Mouse (Mus musculus): ENCODE results near the gene Zkscan1. TPM values are rescaled to one million over a fixed set of nuclear protein-coding genes. Genes with fewer than 3 reads are reported as not detected.
"Not testable (repeated sequence)": the region's sequence is repeated elsewhere in the genome, so short reads cannot be mapped to it uniquely, and the experiment has no call there.

Zkscan1 gene
- polyA plus RNA-seq (2015; fragmentation: Nextera tagmentation; extraction: Ambion mirVana) = 13.6 and 14.8 TPM in 2 replicates

- H3K4me1 ChIP-seq = no peaks in the 10 kb centered on the region
- WGBS = under 1% methylated on average over 27 of the region's 27 CpGs
- peak within 1 kb of the TSS; percentile 100 for H3K4me3 ChIP-seq (replicated peaks)
- no peaks in the 10 kb centered on the region for H3K36me3 ChIP-seq
- no peaks in the 10 kb centered on the region for H3K9me3 ChIP-seq
- peak within 1 kb of the TSS; percentile 88 for H3K27ac ChIP-seq
- peak within 1 kb of the TSS; percentile 100 for H3K9ac ChIP-seq
- peak; percentile 89 for ATAC-seq (ENCODE audit: insufficient read depth, low FRiP score, low read depth)
- no peaks in the 10 kb centered on the region for H3K27me3 ChIP-seq (replicated peaks)
- peak within 1 kb of the TSS; percentile 69 for H3K4me2 ChIP-seq
These were observed at the start of gene Zkscan1 for GRCm38 (mm10) chr5:138084996-138085395. Zkscan1 (plus strand) TSS chr5:138085084.

GRCm38 (mm10) chr5:138052894-138053293 is 32.0 kb upstream of the Zkscan1 start, which contains the start of gene Smok3c:
Smok3c (plus strand) TSS chr5:138053194.
- H3K4me3 ChIP-seq (replicated peaks); H3K36me3 ChIP-seq; ATAC-seq (ENCODE audit: insufficient read depth, low FRiP score, low read depth); H3K27ac ChIP-seq; H3K27me3 ChIP-seq (replicated peaks); H3K9ac ChIP-seq; H3K4me1 ChIP-seq; H3K9me3 ChIP-seq; H3K4me2 ChIP-seq: not testable (repeated sequence)
- WGBS = no CpG with 5 or more reads among the region's 5 CpGs

GRCm38 (mm10) chr5:138073803-138074202 is 11.1 kb upstream of the Zkscan1 start:
- Histone ChIP-seq H3K9me3 (no peaks in the 10 kb centered on the region), H3K4me3 (replicated peaks) (no peak overlapping the region), H3K27ac (no peak overlapping the region), H3K27me3 (replicated peaks) (no peaks in the 10 kb centered on the region), H3K9ac (no peak overlapping the region), H3K4me2 (no peak overlapping the region), H3K4me1 (no peaks in the 10 kb centered on the region), H3K36me3 (no peaks in the 10 kb centered on the region)
- 85% methylated on average over 4 of the region's 4 CpGs for WGBS
- no peak for ATAC-seq (ENCODE audit: insufficient read depth, low FRiP score, low read depth)

GRCm38 (mm10) chr5:138075684-138076083 is 9.2 kb upstream of the Zkscan1 start:
- Histone ChIP-seq H3K27me3 (replicated peaks) (no peaks in the 10 kb centered on the region), H3K9me3 (no peaks in the 10 kb centered on the region), H3K27ac (no peak overlapping the region), H3K4me2 (no peak overlapping the region), H3K4me3 (replicated peaks) (no peak overlapping the region), H3K9ac (no peak overlapping the region), H3K4me1 (no peaks in the 10 kb centered on the region), H3K36me3 (no peaks in the 10 kb centered on the region)
- 73% methylated on average over 3 of the region's 3 CpGs for WGBS
- ATAC-seq (ENCODE audit: insufficient read depth, low FRiP score, low read depth) = no peak

DNA sequence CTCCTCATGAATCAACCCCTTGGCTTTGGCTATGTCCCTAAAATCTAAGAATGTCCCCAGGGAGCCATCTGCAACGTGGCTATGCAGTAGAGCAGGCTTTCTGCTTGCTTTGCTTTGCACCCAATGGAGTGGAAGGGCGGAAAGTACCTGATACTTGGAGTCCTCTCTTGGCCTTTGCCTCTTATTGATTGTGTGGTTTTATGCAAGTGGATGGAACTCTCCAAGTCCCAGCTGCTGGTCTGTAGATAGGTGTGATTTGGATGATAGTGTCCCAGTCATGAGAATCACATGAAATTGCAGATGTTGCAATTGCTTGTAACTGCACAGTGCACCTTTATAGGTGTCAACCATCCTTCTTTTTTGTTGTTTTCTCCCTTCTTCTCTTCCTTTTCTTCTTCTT is 8.7 kb upstream of the Zkscan1 start:
- WGBS = 56% methylated on average over 2 of the region's 2 CpGs
- H3K27me3 ChIP-seq (replicated peaks) = no peaks in the 10 kb centered on the region
- no peak for ATAC-seq (ENCODE audit: insufficient read depth, low FRiP score, low read depth)

DNA sequence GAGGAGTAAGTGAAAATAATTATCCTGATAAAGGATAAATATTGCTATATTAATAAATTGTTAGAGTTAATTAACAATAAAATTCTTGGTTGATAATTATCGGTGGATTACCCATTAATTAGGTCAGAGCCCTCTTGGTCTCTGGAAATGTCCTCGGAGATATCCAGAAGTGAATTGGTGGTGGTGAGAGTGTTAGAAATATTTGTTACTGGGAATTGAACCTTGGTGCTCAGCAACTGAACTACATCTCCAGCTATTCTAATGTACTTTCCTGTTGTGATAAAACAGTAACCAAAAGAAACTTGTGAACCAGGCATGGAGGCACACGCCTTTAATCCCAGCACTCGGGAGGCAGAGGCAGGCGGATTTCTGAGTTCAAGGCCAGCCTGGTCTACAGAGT is 4.4 kb upstream of the Zkscan1 start:
- no peaks in the 10 kb centered on the region for H3K4me1 ChIP-seq
- 85% methylated on average over 5 of the region's 5 CpGs for WGBS
- H3K27me3 ChIP-seq (replicated peaks) = no peaks in the 10 kb centered on the region
- ATAC-seq (ENCODE audit: insufficient read depth, low FRiP score, low read depth) = no peak
- no peaks in the 10 kb centered on the region for H3K9me3 ChIP-seq
- no peak overlapping the region for H3K4me2 ChIP-seq
- H3K9ac ChIP-seq = no peak overlapping the region
- H3K4me3 ChIP-seq (replicated peaks) = no peak overlapping the region
- H3K36me3 ChIP-seq = no peaks in the 10 kb centered on the region
- H3K27ac ChIP-seq = no peak overlapping the region

More for the DNA sequence above, 8.7 kb upstream of the Zkscan1 start:
- no peak overlapping the region for H3K9ac ChIP-seq
- H3K4me1 ChIP-seq = no peaks in the 10 kb centered on the region
- H3K36me3 ChIP-seq = no peaks in the 10 kb centered on the region
- H3K27ac ChIP-seq = no peak overlapping the region
- no peaks in the 10 kb centered on the region for H3K9me3 ChIP-seq
- no peak overlapping the region for H3K4me3 ChIP-seq (replicated peaks)
- no peak overlapping the region for H3K4me2 ChIP-seq

- no peak for ATAC-seq (ENCODE audit: insufficient read depth, low FRiP score, low read depth)
- no peak overlapping the region for H3K9ac ChIP-seq
- H3K36me3 ChIP-seq = no peaks in the 10 kb centered on the region
- 86% methylated on average over 9 of the region's 9 CpGs for WGBS
- H3K27ac ChIP-seq = no peak overlapping the region
- no peaks in the 10 kb centered on the region for H3K27me3 ChIP-seq (replicated peaks)
- H3K9me3 ChIP-seq = no peaks in the 10 kb centered on the region
- H3K4me2 ChIP-seq = no peak overlapping the region
- H3K4me1 ChIP-seq = no peaks in the 10 kb centered on the region
- no peak overlapping the region for H3K4me3 ChIP-seq (replicated peaks)
These were observed 3.4 kb upstream of the Zkscan1 start for GRCm38 (mm10) chr5:138081446-138081845.

- no peak for ATAC-seq (ENCODE audit: insufficient read depth, low FRiP score, low read depth)
- no peaks in the 10 kb centered on the region for H3K27me3 ChIP-seq (replicated peaks)
- no peak overlapping the region for H3K4me2 ChIP-seq
- no peak overlapping the region for H3K27ac ChIP-seq
- no peaks in the 10 kb centered on the region for H3K36me3 ChIP-seq
- H3K4me3 ChIP-seq (replicated peaks) = no peak overlapping the region
- H3K4me1 ChIP-seq = no peaks in the 10 kb centered on the region
- 58% methylated on average over 2 of the region's 2 CpGs for WGBS
- H3K9ac ChIP-seq = no peak overlapping the region
- H3K9me3 ChIP-seq = no peaks in the 10 kb centered on the region
These were observed 1.5 kb upstream of the Zkscan1 start for GRCm38 (mm10) chr5:138083318-138083900.

GRCm38 (mm10) chr5:138083936-138084335 is 948 bp upstream of the Zkscan1 start:
- 90% methylated on average over 2 of the region's 2 CpGs for WGBS
- Histone ChIP-seq H3K36me3 (no peaks in the 10 kb centered on the region), H3K4me3 (replicated peaks) (no peak overlapping the region), H3K27ac (no peak overlapping the region), H3K4me2 (no peak overlapping the region), H3K9ac (no peak overlapping the region), H3K27me3 (replicated peaks) (no peaks in the 10 kb centered on the region), H3K9me3 (no peaks in the 10 kb centered on the region), H3K4me1 (no peaks in the 10 kb centered on the region)
- no peak for ATAC-seq (ENCODE audit: insufficient read depth, low FRiP score, low read depth)

- H3K4me2 ChIP-seq = peak overlapping the region; percentile 69
- no peaks in the 10 kb centered on the region for H3K36me3 ChIP-seq
- no peaks in the 10 kb centered on the region for H3K9me3 ChIP-seq
- H3K27me3 ChIP-seq (replicated peaks) = no peaks in the 10 kb centered on the region
- H3K4me1 ChIP-seq = no peaks in the 10 kb centered on the region
- H3K4me3 ChIP-seq (replicated peaks) = peak overlapping the region; percentile 100
- WGBS = 36% methylated on average over 2 of the region's 2 CpGs
- ATAC-seq (ENCODE audit: insufficient read depth, low FRiP score, low read depth) = no peak
- H3K9ac ChIP-seq = no peak overlapping the region
- no peak overlapping the region for H3K27ac ChIP-seq
These were observed 377 bp upstream of the Zkscan1 start for GRCm38 (mm10) chr5:138084507-138084906.

- WGBS = 0% methylated on average over 18 of the region's 18 CpGs
- H3K4me2 ChIP-seq = peak overlapping the region; percentile 69
- no peaks in the 10 kb centered on the region for H3K27me3 ChIP-seq (replicated peaks)
- H3K4me3 ChIP-seq (replicated peaks) = peak overlapping the region; percentile 100
- no peaks in the 10 kb centered on the region for H3K9me3 ChIP-seq
- peak overlapping the region; percentile 88 for H3K27ac ChIP-seq
- H3K9ac ChIP-seq = peak overlapping the region; percentile 100
- no peak for ATAC-seq (ENCODE audit: insufficient read depth, low FRiP score, low read depth)
- H3K4me1 ChIP-seq = no peaks in the 10 kb centered on the region
- H3K36me3 ChIP-seq = no peaks in the 10 kb centered on the region
These were observed 582 bp downstream of the Zkscan1 start for GRCm38 (mm10) chr5:138085421-138085911.

- Histone ChIP-seq H3K27me3 (replicated peaks) (no peaks in the 10 kb centered on the region), H3K4me2 (peak overlapping the region; percentile 69; the same call in 1 of the 2 replicates), H3K4me3 (replicated peaks) (no peak overlapping the region), H3K27ac (no peak overlapping the region), H3K4me1 (no peaks in the 10 kb centered on the region), H3K9ac (no peak overlapping the region), H3K36me3 (no peaks in the 10 kb centered on the region), H3K9me3 (no peaks in the 10 kb centered on the region)
- 73% methylated on average over 3 of the region's 3 CpGs for WGBS
- no peak for ATAC-seq (ENCODE audit: insufficient read depth, low FRiP score, low read depth)
These were observed 2.0 kb downstream of the Zkscan1 start for GRCm38 (mm10) chr5:138086842-138087241.
